Mouse (Mus musculus): ENCODE results near the gene Wdr66.
A peak's percentile ranks its signal among the peaks of the same experiment; 100 is the strongest.

Wdr66 gene

GRCm38 (mm10) chr5:123272927-123273326, 21.0 kb downstream of the Wdr66 start:
- no peak for DNase-seq

GRCm38 (mm10) chr5:123276636-123277341, 24.9 kb downstream of the Wdr66 start:
- no peak for DNase-seq

- DNase-seq: no peak
These were observed 25.4 kb downstream of the Wdr66 start for GRCm38 (mm10) chr5:123277342-123277701.

- no peak for DNase-seq
These were observed 25.8 kb downstream of the Wdr66 start for GRCm38 (mm10) chr5:123277704-123278103.

- peak; percentile 82 for DNase-seq
These were observed 27.3 kb downstream of the Wdr66 start for GRCm38 (mm10) chr5:123279248-123279647.

GRCm38 (mm10) chr5:123281336-123282136, 29.6 kb downstream of the Wdr66 start:
- DNase-seq: no peak

GRCm38 (mm10) chr5:123285174-123285573, 33.3 kb downstream of the Wdr66 start:
- no peak for DNase-seq

- DNase-seq: no peak
These were observed 36.2 kb downstream of the Wdr66 start for GRCm38 (mm10) chr5:123288079-123288478.

GRCm38 (mm10) chr5:123294653-123295052, 42.8 kb downstream of the Wdr66 start:
- DNase-seq: no peak

- DNase-seq: no peak
These were observed 44.4 kb downstream of the Wdr66 start for GRCm38 (mm10) chr5:123296224-123296806.

GRCm38 (mm10) chr5:123296972-123297754, 45.3 kb downstream of the Wdr66 start:
- DNase-seq: no peak

- no peak for DNase-seq
These were observed 45.9 kb downstream of the Wdr66 start for GRCm38 (mm10) chr5:123297830-123298229.

- DNase-seq: no peak
These were observed 46.6 kb downstream of the Wdr66 start for GRCm38 (mm10) chr5:123298526-123298925.

- no peak for DNase-seq
These were observed 48.7 kb downstream of the Wdr66 start for GRCm38 (mm10) chr5:123300496-123301034.

GRCm38 (mm10) chr5:123301780-123302521, 50.0 kb downstream of the Wdr66 start:
- DNase-seq: peak; percentile 92

- DNase-seq: no peak
These were observed 55.9 kb downstream of the Wdr66 start for GRCm38 (mm10) chr5:123307630-123308282.

GRCm38 (mm10) chr5:123309816-123310215, 57.9 kb downstream of the Wdr66 start:
- no peak for DNase-seq

GRCm38 (mm10) chr5:123310221-123310620, 58.3 kb downstream of the Wdr66 start:
- no peak for DNase-seq

GRCm38 (mm10) chr5:123313058-123313630, 61.2 kb downstream of the Wdr66 start:
- DNase-seq: no peak

GRCm38 (mm10) chr5:123313851-123314380, 62.0 kb downstream of the Wdr66 start:
- DNase-seq: no peak

All from heart, adult 11 months (tissue).